Mouse (Mus musculus): ENCODE data around the gene Fam172a.

DNA sequence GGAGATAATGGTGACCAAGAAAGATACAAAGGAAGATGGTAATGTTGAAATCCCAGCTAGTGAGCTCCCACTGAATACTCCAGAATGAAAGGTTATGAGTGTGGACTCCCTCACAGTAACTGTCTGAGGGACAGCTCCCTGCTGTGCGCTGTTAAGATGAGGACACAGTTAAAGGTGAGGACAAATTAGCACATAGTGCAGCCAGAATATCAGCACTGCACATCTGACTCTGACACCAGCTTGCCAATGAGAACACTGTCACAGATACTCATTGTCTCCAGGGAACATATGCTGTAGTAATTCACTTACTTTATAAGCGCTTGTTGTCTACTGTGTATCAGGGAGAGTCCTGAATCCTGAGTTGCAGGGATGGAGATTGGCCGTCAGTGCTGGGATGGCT lies 390.1 kb downstream of the Fam172a start:
- TF ChIP-seq CTCF (conservative IDR thresholded peaks at IDR 0.05; ENCODE audit: insufficient read depth, insufficient read length, low read depth, low read length) (no peak), POLR2A (IDR thresholded peaks at IDR 0.05; ENCODE audit: low read depth, low read length) (no peak)
